Mouse (Mus musculus) thymus, postnatal 14 days (tissue): ENCODE data around the gene Ttc21a.

Experiments used
- DNase-seq: peaks from one replicate; pipeline ENCODE4 v3.0.0; 2021

The Ttc21a gene

DNA sequence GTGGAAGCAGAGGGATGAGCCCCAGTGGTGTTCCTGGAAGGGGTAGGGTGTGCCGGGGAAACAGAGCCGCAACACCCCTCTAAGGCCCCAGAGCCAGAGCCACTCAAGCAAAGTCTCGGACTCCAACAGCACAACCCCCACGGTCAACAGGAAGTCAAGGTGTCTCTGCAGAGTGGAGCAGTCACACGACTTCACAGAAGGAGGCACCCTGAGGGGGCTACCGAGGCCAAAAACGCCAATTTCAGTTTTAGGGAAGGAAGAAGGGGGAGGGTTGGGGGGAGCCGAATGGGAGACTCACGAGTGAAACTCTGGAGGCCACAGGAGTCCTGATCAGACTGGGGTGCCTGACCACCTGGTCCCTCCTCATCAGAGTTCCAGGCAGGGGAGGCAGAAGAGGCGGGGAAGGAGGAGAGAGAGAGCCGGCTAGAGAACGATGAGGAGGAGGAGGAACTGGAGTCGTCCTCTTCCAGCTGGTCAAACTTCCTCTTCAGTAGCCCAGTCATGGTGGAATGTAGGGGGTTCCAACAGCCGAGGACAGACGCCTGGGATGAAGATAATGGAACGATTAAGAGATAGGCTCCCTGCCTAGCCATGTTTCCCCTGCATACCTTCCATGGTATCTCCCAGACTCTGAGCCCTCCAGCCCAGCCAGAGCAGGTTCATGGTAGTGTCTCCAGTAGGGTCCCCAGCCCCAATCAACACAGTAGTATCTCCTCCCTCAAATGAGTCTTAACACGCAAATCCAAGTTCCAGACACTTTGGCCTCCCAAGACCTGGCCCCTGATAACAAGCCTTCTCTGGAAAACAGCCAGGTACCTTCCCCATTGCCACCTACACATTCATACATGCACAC, 39.5 kb downstream of the Ttc21a start:
- peak; percentile 65 for DNase-seq

GRCm38 (mm10) chr9:119977557-119978060, 40.2 kb downstream of the Ttc21a start:
- no peak for DNase-seq

- peak; percentile 86 for DNase-seq
These were observed 40.9 kb downstream of the Ttc21a start for GRCm38 (mm10) chr9:119978151-119978810.

GRCm38 (mm10) chr9:119978811-119979441, 41.5 kb downstream of the Ttc21a start:
- peak; percentile 58 for DNase-seq

GRCm38 (mm10) chr9:119979749-119980148, 42.3 kb downstream of the Ttc21a start:
- peak; percentile 47 for DNase-seq

DNA sequence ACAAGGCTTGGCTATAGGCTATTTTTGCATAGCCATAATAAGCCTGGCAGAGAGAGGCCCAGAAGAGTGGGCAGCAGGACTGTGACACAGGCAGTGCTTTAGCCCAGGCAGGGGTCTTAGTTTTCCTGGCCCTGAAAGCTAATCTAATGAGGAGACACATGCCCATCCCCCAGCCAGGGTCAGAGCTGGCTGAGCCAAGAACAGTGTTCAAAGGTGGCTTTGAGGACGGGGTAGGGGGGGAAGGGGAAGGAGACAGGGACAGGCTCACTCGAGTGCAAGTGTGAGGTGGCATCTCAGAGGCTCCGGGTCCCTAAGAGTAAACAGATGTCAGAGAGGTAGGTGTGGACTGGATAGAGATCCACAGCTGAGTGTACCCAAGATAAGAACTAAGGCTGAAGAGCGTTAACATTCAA, 43.4 kb downstream of the Ttc21a start:
- DNase-seq = peak; percentile 61

GRCm38 (mm10) chr9:119981183-119982179, 44.1 kb downstream of the Ttc21a start:
- peak; percentile 90 for DNase-seq

- peak; percentile 89 for DNase-seq
These were observed 44.9 kb downstream of the Ttc21a start for GRCm38 (mm10) chr9:119982241-119982811.

DNA sequence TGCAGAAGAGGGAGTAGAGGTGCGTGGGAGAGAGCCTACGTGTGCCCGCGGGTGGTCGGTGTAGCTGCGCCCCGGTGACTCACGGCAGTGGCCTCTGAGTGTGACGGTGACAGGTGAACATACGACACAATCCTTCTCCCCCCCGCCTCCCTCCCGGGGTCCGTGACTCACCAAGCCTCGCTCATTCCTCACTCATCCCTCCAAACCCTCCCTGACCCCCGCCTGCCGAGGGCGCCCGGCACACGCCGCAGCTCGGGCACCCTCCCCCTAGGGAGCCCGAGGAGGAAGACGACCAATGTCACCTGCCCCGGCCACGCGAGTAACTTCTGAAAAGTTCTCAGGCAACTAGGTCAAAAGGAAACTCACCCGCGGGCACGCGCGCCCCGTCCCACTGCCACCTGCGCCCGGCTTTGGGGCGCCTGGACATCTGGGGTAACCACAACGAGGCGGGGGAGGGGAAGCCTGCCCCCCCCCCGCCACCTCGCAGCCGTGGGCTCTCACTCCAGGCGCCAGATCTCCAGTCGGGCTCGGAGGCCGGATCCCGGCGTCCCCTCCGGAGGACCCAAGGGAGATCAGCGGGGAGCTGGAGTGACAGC, 45.6 kb downstream of the Ttc21a start:
- DNase-seq = peak; percentile 88

GRCm38 (mm10) chr9:119983585-119984535, 46.5 kb downstream of the Ttc21a start:
- DNase-seq = peak; percentile 92

DNA sequence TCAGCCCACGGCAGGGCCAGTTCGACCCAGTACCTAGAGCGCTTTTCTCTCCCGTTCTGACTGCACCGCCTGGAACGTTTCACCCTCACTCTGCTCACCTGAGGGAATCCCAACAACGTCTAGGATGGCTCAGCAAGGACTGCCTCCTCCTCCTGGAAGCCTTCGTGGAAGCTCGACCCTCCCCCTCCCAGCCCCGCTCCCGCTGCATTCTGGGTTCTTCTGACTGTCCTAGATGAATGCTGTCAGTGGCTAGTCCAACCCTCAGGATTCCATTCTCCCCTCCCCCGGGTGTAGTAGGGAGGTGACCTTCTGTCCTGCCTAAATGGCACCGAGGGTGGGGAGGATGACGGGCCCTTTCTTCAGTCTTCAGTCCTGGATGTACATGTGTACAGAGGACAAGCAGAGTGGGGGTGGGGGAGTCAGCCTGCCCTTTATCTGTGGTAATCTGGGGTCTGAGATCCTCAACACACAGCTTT, 47.2 kb downstream of the Ttc21a start, which contains the start of gene Csrnp1:
Gene Csrnp1 (minus strand): TSS at position 123 of the 476 bp plus-strand sequence.
- DNase-seq = peak; percentile 58

DNA sequence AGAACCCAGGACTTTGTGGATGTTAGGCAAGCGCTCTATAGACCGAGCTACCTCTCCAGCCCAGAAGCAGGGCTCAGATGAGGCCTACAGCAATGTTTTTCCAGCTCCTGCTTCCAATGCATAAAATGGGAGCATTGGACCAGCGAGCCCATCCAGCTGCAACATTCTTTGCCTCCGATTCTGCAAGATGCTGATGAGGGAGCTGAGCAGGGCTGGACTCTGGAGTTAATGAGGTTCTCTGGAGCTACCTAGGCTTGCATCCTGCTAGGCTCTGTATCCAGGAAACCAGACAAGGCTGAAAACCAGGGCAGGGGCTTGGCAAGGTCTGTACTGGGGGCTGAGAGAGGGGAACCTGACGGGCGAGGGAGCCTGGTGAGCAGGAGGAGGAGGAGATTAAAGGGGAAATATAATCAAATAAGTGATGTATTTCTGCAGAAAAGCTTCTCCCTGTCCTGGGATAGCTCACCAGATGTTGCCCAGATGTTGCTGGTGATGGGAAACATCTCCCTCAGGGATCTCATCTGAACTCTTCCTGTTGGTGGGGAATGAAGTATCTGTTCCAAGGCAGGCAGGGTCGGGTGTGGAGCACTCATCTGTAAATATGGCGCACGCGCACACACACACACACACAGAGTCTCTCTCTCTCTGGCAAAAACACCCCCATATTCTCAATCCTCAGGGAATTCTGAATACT, 48.6 kb downstream of the Ttc21a start:
- no peak for DNase-seq

GRCm38 (mm10) chr9:119988304-119988703, 50.9 kb downstream of the Ttc21a start:
- peak; percentile 42 for DNase-seq

GRCm38 (mm10) chr9:119991310-119991709, 53.9 kb downstream of the Ttc21a start:
- DNase-seq = no peak

GRCm38 (mm10) chr9:119993092-119993844, 55.9 kb downstream of the Ttc21a start:
- no peak for DNase-seq

GRCm38 (mm10) chr9:119994207-119994606, 56.8 kb downstream of the Ttc21a start:
- no peak for DNase-seq

GRCm38 (mm10) chr9:119996080-119996479, 58.7 kb downstream of the Ttc21a start:
- no peak for DNase-seq

DNA sequence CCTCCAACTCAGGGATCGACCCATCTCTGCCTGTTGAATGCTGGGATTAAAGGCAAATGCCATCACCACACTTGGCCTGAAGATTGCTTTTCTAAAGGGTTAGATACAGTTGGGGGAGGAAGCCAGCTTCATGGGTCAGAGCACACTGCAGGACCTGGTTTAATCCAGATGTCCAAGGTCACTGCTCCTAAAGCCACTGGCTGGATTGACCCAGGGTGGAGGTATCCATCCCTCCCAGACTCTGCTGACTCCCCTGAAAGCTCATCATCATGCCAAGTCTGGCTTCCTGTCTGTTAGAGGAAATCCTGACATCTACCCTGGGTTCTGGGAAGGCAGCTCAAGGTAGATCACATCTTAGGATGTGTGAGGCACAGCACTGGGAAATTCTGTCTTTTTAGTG, 61.4 kb downstream of the Ttc21a start:
- no peak for DNase-seq
